Mouse (Mus musculus): ENCODE data around the gene Cnnm3.

Gene Cnnm3

DNA sequence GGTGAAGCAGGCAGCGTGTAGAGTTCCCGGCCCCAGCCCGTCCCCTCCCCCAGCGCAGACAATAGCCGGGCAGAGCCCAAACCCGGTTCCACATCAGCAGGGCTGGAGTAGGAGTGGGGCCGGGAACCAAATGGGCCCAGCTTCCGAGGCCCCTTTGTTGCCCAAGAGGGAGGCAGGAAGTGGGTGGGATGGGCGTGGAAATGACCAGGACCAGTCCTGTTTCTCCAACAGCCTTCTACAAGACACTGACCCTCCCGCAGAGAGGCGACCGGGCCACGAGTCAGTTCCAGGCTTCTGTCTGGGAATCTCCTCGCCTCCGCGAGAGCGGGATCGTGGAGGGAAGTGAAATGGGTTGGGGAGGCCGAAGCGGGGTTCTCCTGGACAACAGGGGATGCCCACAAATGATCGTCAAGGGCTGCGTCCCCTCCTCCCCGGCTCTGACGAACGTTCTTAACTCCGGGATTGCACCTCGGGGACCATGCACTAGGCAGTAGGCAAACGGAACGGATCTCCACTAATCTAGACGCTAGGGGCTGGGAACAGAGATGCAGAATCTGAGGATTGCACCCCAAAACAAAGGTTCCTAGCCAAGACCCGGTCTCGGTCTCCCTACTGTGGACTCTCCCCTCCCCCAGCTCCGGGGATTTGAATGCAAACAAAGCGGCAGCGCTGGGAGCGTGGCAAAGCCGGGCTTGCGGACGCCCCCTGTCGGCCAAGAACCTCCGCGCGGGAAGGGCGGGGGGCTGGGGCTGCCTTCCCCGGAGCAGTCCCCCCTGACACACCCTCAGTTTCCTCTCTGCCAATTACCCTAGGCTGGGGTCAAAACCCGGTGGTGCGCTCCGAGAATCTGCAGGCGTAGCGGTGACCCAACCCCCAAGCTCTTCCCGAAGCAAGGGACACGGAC is 45.1 kb downstream of the Cnnm3 start:
- peak; percentile 96 for DNase-seq (ENCODE audit: low read depth, low spot score)

DNA sequence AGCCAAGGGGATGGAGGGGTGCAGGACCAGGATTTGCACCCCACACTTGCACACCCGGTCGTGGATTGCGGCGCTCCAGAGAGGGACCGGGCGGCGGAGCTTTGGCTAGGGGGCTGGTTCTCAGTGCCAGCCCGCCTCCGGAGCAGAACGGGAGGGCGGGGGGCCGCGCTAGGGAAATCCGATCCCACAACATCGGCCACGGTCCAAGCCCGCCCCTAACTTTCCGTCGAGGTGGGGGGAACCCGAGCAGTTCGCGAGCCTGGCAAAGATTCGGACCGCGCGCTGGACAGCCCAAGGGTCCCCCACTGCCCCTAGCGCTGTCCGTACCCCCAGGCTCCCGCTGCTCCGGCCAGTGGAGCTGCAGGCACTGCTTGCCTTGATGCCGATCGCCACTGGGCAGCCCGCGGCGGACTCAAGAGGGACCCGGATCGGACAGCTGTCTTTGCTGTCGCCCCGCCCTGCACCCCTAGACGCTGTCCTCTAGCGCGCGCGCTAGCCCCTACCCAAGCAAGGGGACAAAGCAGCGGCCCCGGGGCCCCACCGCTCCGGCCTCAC is 45.9 kb downstream of the Cnnm3 start:
- DNase-seq (ENCODE audit: low read depth, low spot score), result no peak

DNA sequence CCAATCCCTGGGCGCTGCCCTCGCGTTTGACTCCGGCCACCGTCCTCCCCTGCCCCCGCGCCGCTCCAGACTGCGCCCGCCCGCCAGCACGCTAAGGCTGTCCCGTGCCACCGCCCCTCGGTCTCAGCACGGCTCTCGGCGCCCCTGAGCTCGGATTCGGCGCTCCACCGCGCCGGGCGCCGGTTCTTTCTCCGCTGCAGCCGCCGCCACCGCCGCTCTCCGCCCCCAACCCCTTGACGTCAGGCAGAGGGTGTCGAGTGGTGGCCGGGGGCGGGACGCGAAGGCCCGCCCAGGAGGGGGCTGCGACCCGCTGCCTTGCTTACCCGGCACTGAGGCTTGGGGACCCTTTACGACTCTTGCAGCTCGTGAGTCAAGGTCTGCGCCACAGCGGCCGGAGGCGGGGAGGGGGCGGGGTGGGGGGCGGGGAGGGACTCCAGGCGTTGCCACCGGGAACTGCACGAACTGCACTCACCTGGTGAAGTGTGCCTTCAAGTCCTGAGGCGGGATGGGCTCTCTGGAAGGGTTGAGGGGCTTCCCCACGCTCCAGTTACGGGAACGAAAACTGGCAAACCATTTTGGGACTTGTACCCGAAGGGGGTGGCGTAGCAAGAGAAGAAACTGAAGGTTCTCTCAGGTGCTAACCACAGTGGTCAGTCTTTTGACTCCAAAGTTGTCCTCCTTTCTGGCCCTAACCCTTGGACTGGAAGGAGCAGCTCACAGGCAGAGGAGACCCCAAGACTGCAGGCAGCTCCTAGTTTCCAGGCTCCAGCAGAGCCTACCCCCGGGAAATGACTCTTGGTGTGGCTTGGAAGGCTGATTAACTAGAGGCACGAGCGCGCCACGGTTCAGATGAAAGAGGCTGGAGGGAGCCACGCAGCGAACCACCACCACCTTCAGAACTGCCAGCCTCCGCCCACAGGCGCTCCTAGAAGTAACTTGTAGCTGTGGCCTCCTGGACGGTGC is 46.6 kb downstream of the Cnnm3 start, which contains the start of gene Sema4c:
TSS of gene Sema4c (minus strand) at position 319 of the 963 bp plus-strand sequence.
- DNase-seq (ENCODE audit: low read depth, low spot score), result no peak

DNA sequence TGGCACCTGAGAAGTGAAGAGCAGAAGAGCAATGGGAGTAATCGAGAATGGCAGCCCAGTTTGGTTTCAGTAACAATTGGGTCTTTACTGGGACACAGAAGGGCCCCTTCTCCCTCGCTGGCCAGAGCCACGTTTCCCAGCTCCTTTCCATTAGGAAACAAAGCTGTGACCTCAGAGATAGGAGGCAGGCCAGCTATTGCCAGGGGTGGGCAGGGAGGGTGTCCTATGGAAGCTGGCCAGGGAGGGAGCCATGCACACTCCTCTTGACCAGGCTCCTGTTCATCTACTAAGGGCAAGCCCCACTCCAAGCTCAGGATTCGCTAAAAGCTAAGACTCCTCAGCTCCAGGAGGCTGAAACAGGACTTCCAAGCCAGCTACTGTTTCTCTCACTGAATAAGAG is 47.6 kb downstream of the Cnnm3 start:
- no peak for DNase-seq (ENCODE audit: low read depth, low spot score)

DNA sequence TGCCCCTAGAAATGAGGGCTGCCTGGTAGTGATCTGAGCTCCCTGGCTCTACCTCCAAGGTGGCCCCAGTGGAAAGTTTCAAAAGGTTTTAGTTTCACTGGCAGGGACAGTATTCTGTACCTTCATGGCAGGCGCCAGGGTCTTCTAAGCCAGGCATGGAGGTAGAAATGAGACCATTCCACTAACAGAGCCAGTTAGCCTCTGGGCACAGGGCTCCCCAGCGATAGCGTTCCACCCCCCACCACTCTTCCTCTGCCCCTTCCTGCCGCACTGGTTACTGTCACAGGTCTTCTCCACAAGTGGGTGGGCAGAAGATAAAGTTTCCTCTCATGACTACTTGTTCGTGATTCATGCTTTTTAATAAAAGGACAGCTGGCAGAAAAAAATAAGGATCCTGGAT is 48.2 kb downstream of the Cnnm3 start:
- no peak for DNase-seq (ENCODE audit: low read depth, low spot score)

DNA sequence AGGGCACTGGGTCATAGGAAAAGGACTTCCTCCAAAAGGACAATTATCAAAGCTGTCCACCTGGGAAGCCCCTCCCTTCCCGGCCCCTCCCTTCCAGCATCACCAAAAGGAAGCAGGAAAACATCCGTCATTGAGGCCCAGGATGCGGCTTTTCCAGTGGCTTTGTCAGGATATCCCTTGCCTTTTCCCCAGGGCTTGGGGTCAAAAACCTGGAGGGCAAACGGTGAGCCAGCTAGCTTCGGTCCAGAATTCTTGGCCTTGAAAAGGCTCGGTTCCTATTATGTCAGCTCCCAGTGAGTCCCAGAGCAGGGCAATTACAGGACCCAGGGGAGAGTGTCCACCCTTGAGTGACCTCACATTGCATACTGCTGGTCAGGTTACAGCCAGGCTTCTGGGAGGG is 49.2 kb downstream of the Cnnm3 start:
- no peak for DNase-seq (ENCODE audit: low read depth, low spot score)

DNA sequence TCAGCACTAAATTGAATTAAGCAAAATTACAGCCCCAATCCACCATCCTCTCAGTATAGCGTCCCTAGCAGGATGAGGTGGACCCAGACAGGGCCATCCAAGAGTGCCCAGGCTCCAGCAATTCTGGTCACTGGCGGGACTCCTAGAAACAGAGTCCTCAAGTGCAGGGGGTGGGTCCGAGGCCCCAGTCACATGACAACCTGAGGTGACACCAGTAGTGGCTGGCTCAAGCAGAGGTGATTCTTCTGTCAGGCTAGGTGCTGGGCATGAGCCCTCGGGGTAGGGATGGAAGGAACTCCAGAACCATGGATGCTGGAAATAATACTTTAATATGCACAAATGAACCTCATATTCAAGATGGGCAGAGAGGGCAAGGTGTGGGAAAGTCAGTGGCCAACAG is 50.7 kb downstream of the Cnnm3 start:
- no peak for DNase-seq (ENCODE audit: low read depth, low spot score)

DNA sequence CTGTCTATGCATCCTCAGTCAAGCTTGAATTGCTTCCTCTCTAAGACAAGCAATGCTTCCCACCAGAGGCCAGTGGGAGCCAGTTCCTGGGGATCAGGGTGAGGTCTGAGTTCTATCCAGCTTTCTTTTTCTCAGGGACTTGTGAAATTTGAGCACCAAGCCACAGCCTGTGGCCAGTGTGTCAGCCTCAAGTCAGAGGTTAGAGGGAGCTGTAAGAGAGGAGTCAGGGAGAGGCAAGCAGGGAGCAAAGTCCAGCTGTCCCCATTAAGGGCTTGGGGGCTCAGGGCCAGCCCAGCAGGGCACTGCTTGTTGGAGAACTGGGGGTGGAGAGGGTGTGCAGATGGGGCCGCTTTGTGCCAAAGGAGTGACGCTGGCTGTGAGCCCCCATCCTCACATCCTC is 51.5 kb downstream of the Cnnm3 start:
- peak; percentile 68 for DNase-seq (ENCODE audit: low read depth, low spot score)

DNA sequence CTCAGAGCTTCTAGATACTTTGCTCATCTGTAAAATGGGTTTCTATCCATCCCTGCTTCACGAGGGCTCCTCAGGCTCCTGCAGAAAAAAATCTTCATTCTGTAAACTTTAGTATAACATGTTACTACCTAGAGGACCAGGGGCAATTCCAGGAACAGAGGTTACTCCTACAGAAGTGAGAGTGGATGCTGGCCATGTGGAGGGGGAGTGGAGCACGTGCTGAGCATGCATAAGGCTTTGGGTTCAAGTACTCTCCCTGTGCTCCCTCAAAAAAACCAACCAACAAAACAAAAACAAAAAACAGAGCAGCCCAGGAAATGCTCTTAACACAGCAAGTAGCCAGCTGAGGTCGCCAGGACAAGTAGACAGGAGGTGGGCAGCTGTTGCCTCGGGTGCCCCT is 52.0 kb downstream of the Cnnm3 start:
- no peak for DNase-seq (ENCODE audit: low read depth, low spot score)

DNA sequence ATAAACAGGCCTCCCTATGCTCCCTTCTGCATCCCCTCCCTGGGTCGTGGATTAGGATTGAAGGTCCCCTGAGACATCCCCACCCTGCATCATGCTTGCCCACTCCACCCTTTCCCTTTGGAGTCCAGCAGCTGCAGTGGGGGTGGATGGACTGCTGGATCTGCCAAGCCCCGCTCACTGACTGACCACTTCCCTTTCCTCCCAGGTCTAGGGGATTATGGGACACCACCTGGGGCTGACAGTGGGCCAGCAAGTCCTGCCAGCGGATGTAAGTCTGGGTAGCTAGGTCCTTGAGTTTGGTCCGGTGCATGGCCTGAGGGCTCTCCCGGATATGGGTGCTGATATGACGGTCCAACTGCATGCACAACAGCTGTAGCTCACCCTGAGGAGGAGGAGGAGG is 52.4 kb downstream of the Cnnm3 start:
- no peak for DNase-seq (ENCODE audit: low read depth, low spot score)

DNA sequence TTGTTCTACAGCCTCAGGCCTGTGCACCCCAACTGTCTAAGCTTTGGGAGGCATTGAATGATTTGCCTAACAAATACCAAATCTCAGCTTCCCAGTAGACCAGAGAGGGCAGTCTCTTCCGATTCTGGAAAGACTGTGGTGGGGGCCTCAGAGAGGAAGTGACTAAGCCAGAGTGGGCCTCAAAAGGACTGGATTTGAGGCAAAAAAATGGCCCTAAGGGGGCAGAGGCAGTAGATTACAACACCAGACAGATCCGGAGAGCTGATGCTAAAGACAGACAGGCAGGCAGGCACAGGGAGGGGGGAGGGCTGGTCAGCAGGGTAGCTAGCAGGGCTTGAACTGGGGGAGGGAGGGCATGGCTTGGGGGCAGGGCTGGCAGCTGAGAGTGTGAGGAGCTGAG is 54.8 kb downstream of the Cnnm3 start:
- DNase-seq (ENCODE audit: low read depth, low spot score), result peak; percentile 45

DNA sequence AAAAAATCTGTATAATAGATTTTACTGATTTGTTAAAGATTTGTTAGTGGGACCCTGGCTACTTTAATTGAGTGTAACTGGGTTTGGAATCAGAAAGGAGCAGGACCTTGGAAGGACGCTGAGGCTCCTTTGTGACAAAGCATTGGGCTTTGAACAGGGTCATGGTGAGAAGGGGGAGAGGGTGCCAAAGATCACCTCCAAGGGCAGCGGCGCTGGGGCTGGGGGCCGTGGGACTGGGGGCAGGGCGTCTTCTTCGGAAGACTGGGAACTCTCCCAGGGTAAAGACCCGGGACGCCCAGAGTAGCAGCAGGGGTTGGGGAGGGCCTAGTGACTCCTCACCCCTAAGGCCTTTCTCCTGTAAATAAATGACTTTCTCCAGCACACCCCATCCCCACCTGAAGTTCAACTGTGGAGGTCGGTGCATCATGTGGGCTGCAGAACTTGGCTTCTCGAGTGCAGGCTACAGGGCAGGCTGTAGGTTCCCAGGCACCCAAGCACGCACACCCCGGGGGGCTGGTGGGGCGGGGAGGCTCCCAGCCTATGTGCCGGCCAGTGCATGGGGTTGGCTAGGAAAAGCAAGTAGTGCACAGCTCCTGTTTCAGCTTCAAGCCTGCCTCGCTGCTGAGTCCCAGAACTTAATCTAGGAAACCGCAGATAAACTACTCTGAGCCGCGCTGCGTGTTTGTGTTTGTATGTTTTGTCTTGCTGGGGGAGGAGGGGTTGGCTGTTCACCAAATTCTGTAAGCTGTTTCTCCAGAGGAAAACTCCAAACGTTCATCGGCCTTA is 56.3 kb downstream of the Cnnm3 start:
- no peak for DNase-seq (ENCODE audit: low read depth, low spot score)

DNA sequence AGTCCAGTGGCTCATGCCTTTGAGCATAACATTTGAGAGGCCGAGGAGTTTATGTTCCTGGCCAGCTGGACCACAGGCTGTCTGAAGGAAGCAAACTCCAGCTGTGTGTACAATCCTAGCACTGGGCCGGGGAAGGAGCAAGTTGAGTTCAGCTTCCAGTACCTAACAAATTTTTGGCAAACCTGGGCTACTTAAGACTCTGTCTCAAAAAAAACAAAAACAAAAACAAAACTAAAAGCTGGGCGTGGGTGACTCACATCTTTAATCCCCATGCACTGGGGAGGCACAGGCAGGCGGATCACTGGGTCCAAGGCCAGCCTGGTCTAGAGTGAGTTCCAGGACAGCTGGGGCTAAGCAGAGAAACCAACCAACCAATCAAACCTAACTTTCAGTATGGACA is 57.1 kb downstream of the Cnnm3 start:
- DNase-seq (ENCODE audit: low read depth, low spot score), result peak; percentile 41

DNA sequence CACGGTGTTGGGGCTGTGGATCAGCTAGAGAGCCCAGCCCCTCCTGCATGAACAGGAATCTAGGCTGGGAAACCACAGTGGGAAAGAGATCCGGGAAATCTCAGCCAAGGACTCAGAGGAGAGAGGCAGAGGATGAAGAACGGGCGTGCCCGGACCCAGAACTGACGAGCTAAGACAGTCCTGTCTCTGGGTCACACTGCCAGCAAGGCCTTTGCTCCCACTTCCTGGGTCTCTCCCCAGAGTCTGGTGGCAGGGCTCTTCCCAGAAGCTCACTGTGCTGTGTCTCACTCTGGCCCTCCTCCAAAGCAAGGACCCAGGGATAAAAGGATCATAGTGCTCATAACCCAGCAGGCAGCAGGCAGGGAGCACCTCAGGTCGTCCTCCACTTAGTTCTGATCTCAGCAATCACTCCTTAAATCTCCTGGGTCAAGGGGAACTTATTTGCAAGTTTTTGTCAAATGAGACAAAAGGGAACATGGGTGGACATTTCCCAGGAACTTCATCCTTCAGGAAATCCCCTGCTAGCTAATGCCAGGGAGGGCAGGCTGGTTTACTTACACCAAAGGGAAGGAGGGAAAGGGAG is 58.1 kb downstream of the Cnnm3 start:
- DNase-seq (ENCODE audit: low read depth, low spot score), result peak; percentile 49

DNA sequence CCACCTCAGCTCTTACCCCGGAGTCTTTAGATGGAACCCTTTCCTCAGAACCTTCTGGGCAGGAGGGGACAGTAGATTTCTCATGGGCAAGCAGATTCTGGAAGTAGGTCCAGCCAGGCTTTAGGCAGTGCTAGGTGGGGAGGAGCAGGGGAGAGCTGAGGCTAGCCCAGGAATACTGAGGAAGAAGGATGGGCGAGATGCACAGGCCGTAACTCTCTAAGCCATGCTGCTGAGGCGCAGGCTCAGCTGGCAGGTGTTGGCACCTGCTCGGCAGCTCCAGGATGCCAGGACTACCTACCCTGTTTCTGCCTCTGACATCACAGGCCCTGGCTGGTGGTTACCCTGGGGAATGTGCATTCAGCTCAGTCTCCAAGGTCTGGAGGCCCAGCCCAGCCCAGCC is 58.7 kb downstream of the Cnnm3 start:
- DNase-seq (ENCODE audit: low read depth, low spot score), result no peak

DNA sequence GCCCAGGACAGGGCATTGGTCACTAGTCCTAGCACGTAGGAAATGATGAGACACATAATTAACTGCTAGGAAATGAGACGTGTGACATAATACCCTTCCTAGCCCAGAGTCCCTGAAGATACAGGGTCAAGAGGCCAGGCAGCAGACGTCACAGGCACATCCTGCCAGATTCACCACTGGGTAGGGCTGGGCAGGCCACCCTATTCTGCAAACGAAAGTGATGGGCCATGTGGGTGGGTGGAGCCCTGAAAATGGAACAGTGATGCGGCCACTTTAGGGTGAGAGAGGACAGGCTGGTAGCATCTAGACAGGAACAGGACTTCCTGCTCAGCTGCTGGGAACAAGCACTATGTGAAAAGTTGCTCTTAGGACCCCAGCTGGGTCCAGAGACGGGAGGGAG is 60.0 kb downstream of the Cnnm3 start:
- DNase-seq (ENCODE audit: low read depth, low spot score), result no peak

DNA sequence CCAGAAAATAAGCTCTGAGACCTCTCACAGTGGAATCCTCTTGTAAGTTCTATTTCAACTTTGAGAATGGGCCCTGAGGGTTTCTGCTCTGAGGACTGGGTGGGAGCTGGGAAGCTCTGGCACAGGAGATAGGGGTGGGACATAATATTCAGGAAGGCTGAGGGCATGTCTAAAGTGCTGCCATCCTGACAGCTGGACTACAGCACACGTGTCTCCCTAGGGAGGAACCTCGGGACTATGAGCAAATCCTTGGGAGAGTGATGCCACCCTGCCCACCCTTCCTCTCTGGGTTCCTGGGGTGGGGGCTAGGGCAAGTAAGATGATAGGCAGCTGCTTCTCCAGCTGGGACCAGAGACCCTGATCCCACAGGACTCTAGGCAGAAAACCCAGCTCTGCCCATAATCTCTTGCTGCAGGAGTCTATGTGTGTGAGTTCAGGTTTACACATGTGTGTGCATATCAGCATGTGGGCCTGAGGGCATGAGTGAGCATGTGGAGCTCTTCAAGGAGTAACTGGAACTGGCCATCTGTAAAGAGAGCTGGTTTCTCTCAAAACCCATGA is 60.6 kb downstream of the Cnnm3 start:
- DNase-seq (ENCODE audit: low read depth, low spot score), result no peak

DNA sequence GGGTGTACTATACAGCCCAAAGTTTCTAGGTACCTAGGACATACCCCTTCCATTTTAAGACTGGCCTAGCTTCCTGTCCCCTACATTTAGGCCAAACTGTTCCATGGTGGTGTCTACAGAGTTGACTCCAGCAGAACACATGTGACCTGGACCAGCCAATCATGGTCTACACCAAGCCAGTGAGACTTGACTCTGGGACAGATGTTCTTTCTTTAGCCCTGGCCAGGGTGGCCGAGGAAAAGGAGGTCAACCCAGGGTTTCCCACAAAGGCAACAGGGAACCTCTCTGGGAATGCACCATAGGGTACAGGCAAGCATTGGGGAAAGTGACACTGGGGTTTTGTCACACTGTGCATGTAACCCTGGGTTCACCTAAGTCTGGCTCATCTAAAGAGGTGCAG is 61.0 kb downstream of the Cnnm3 start:
- DNase-seq (ENCODE audit: low read depth, low spot score), result no peak

DNA sequence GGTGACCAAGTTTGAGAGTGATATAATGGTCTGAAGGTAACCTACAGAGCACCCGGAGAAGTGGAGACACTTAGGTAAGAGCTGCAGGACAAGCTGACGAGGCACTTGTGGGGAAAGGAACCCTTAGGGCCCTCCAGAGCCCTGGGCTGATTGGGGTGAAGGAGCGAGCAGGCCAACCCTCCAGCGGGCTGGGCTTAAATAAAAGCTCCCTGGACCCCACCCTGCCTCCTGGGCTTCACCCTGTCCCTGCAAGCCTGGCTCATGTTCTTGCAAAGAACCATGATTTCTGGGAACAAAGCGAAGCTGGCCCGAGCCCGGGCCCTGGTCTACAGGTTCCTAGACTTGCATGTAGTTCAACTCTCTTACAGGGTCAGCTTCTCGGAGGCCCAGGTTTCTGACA is 61.9 kb downstream of the Cnnm3 start:
- no peak for DNase-seq (ENCODE audit: low read depth, low spot score)

DNA sequence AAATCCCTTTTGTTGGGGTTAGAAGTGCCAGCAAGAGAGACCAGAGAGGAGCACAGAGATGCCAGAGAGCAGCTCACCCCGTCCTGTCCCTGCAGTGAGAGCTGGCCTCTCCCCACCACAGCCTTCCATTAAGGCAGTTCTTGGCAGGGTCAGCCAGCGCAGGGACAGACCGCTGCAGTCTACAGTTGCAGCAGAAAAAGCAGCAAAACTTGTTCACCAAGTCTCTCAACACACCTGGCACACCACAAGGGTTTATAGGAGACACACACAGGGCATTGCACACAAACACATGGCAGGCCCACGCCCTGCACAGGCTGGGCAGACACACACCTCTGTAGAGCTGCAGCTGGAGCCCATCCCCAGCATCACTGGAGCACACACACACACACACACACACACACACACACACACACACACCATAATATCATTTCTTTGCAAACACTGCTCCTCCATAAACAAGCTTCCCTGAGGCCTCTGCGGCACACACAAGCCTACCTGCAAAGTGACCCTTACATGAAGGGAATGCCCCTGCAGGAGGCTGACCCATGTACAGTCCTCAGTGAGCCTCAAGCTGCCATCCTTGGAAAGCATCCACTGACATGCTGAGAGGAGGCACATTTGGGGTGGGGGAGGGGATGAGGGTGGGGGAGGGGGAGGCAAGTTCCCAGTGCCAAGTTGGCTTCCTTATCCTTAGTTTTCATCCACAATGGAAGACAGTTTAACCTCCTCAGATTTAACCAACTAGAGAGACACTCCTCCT is 62.7 kb downstream of the Cnnm3 start:
- no peak for DNase-seq (ENCODE audit: low read depth, low spot score)

All from 3T3-L1 (cell line).